Mouse (Mus musculus) common myeloid progenitor, adult 5-6 weeks (primary cell): Measurements from ENCODE around the gene Olfr1025-ps1. TPM values are rescaled to one million over a fixed set of nuclear protein-coding genes. Genes with fewer than 3 reads are reported as not detected.

Experiments used
- ATAC-seq: replicated peaks from 2 replicates; pipeline ENCODE4 v1.8.0; 2016; ENCODE audit warnings: low read depth, mild to moderate bottlenecking, moderate TSS enrichment, inconsistent platforms; ENCODE audit not compliant: poor library complexity, severe bottlenecking
- total RNA-seq: library from RNA; stranded (forward); fragments of 200-1000, 187-1606 nt; gene quantifications from 2 replicates; pipeline ENCODE4 v1.2.3, GENCODE M21; 2017

The Olfr1025-ps1 gene
- total RNA-seq, result not detected in 2 replicates

GRCm38 (mm10) chr2:85914893-85915292, at the start of gene Olfr1025-ps1:
Gene Olfr1025-ps1, plus strand, starts transcription at chr2:85915193.
- ATAC-seq, result no peak

DNA sequence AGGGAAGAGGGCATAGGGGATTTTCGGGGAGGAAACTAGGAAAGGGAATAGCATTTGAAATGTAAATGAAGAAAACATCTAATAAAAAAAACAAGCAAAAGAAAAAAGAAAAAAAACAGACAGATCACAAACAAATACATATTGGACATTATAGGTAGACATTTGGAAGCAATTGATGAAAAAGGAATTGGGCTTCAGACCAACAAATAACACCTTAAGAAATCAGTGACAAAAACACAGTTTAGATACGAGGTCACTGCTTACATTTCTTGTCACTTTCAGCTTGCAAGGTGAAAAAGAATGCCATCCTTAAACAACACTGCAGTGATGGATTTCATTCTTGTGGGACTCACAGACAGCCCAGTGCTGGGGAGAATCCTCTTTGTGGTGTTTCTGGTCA, 46.7 kb upstream of the Olfr1025-ps1 start, which contains the start of gene Olfr1022:
TSS of gene Olfr1022 (plus strand) at position 301 of the 400 bp plus-strand sequence.
- ATAC-seq, result no peak

DNA sequence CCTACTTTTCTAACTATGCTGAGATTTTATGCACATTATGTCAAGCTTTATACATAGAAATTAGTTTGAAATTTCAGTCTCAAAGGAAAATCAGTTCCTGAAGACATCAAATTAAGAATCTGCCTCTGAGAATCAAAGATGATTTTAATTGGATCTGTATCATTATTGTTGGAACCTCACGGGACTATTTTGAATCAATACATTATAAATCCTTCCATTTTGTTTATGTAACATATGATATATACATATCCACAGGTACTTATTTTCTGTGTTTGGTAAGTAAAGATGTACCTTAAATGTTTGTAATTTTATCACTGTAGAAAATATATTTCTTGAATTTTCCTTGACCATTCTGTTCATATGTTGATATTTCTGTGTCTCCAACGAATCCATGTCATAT, 29.7 kb upstream of the Olfr1025-ps1 start, which contains the start of gene Olfr1023:
TSS of gene Olfr1023 (plus strand) at position 301 of the 400 bp plus-strand sequence.
- no peak for ATAC-seq

GRCm38 (mm10) chr2:85904952-85905351, 10.0 kb upstream of the Olfr1025-ps1 start, which contains the start of gene Olfr1024:
Gene Olfr1024, minus strand, starts transcription at chr2:85905052.
- no peak for ATAC-seq

- ATAC-seq, result no peak
Observed at GRCm38 (mm10) chr2:85913197-85913596, 1.8 kb upstream of the Olfr1025-ps1 start.

DNA sequence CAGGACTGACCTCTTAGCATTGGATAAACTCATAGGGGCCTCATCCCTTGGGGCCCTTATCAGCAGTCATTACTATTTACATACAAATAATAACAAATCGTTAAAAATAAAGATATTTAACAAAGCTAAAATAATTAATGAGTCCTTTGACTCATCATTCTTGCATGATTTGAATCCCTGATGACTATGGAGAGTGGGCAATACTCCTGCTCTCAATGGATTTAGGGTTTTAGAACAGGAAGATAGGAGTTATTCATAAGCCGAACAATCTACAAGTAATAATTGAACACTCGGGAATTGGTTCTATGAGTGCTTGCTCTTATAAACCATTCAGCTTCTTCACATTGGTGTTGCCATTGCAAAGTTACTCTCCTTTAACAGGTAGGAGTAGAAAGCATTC, 6.3 kb downstream of the Olfr1025-ps1 start, which contains the start of gene Olfr1026:
TSS of gene Olfr1026 (plus strand) at position 301 of the 400 bp plus-strand sequence.
- ATAC-seq, result no peak

- no peak for ATAC-seq
Observed at GRCm38 (mm10) chr2:85950137-85950536, 35.1 kb downstream of the Olfr1025-ps1 start, which contains the start of gene Olfr1028. Gene Olfr1028, plus strand, starts transcription at chr2:85950437.

Other genes starting within 250 kb of the Olfr1025-ps1 start
- not detected in 2 replicates for gene Olfr1006, start 236.4 kb upstream of the Olfr1025-ps1 start, total RNA-seq
- gene Olfr1008, start 225.8 kb upstream of the Olfr1025-ps1 start, total RNA-seq, result not detected in 2 replicates
- not detected in 2 replicates for gene Olfr1009, start 199.8 kb upstream of the Olfr1025-ps1 start, total RNA-seq
- gene Olfr1012, start 152.4 kb upstream of the Olfr1025-ps1 start, total RNA-seq, result not detected in 2 replicates
- not detected in 2 replicates for gene Olfr1013, start 148.1 kb upstream of the Olfr1025-ps1 start, total RNA-seq
- not detected in 2 replicates for gene Olfr1014, start 142.5 kb upstream of the Olfr1025-ps1 start, total RNA-seq
- not detected in 2 replicates for gene Olfr1015, start 133.2 kb upstream of the Olfr1025-ps1 start, total RNA-seq
- not detected in 2 replicates for gene Olfr1016, start 112.6 kb upstream of the Olfr1025-ps1 start, total RNA-seq
- not detected in 2 replicates for gene Olfr1018, start 96.7 kb upstream of the Olfr1025-ps1 start, total RNA-seq
- gene Olfr1019, start 69.7 kb upstream of the Olfr1025-ps1 start, total RNA-seq, result not detected in 2 replicates
- not detected in 2 replicates for gene Olfr1020, start 68.2 kb upstream of the Olfr1025-ps1 start, total RNA-seq
- not detected in 2 replicates for gene Olfr1022, start 46.6 kb upstream of the Olfr1025-ps1 start, total RNA-seq
- not detected in 2 replicates for gene Olfr1023, start 29.6 kb upstream of the Olfr1025-ps1 start, total RNA-seq
- gene Olfr1024, start 10.1 kb upstream of the Olfr1025-ps1 start, total RNA-seq, result not detected in 2 replicates
- not detected in 2 replicates for gene Olfr1026, start 6.4 kb downstream of the Olfr1025-ps1 start, total RNA-seq
- not detected in 2 replicates for gene Olfr1028, start 35.2 kb downstream of the Olfr1025-ps1 start, total RNA-seq
- not detected in 2 replicates for gene Olfr1029, start 58.7 kb downstream of the Olfr1025-ps1 start, total RNA-seq
- not detected in 2 replicates for gene Olfr1030, start 64.1 kb downstream of the Olfr1025-ps1 start, total RNA-seq
- gene Olfr1031, start 75.1 kb downstream of the Olfr1025-ps1 start, total RNA-seq, result not detected in 2 replicates
- gene Olfr1032, start 90.3 kb downstream of the Olfr1025-ps1 start, total RNA-seq, result not detected in 2 replicates
- gene Olfr1033, start 105.4 kb downstream of the Olfr1025-ps1 start, total RNA-seq, result 0.18 TPM in 1 of 2 replicates, not detected in the other
- gene Olfr1034, start 130.7 kb downstream of the Olfr1025-ps1 start, total RNA-seq, result not detected in 2 replicates
- not detected in 2 replicates for gene Olfr1036, start 158.8 kb downstream of the Olfr1025-ps1 start, total RNA-seq
- gene Olfr1037, start 172.2 kb downstream of the Olfr1025-ps1 start, total RNA-seq, result not detected in 2 replicates
- gene Olfr1039, start 220.7 kb downstream of the Olfr1025-ps1 start, total RNA-seq, result not detected in 2 replicates
- not detected in 2 replicates for gene Olfr1040, start 231.5 kb downstream of the Olfr1025-ps1 start, total RNA-seq
- not detected in 2 replicates for gene Olfr1042, start 246.6 kb downstream of the Olfr1025-ps1 start, total RNA-seq